Mouse (Mus musculus) kidney, embryonic 15.5 days (tissue): ENCODE measurements around the gene Mpz. TPM values are rescaled to one million over a fixed set of nuclear protein-coding genes. Genes with fewer than 3 reads are reported as not detected.

Source experiments
- ATAC-seq: fragments of 200-750 bp; cut with Nextera tagmentation; replicated peaks from 2 replicates; pipeline ENCODE4 v1.8.0; 2017; ENCODE audit warnings: moderate TSS enrichment; ENCODE audit not compliant: low FRiP score
- H3K27ac ChIP-seq: fragments of 300-500 bp; sonication (generic); 2 replicates; pipeline ENCODE4 v1.5.1; 2015; ENCODE audit warnings: mild to moderate bottlenecking, inconsistent platforms
- H3K27me3 ChIP-seq: fragments of 300-500 bp; sonication (generic); 2 replicates; pipeline ENCODE4 v1.6.1; 2015; ENCODE audit warnings: inconsistent platforms
- H3K36me3 ChIP-seq: fragments of 300-500 bp; sonication (generic); 2 replicates; pipeline ENCODE4 v1.6.1; 2015; ENCODE audit warnings: inconsistent platforms
- H3K4me1 ChIP-seq: fragments of 300-500 bp; sonication (generic); 2 replicates; pipeline ENCODE4 v1.6.1; 2015; ENCODE audit warnings: inconsistent platforms
- H3K4me2 ChIP-seq: fragments of 300-500 bp; sonication (generic); 2 replicates; pipeline ENCODE4 v1.6.1; 2015; ENCODE audit warnings: moderate library complexity, mild to moderate bottlenecking, inconsistent platforms
- H3K4me3 ChIP-seq: fragments of 300-500 bp; sonication (generic); replicated peaks from 2 replicates; pipeline ENCODE4 v1.5.1; 2015; ENCODE audit warnings: mild to moderate bottlenecking, inconsistent platforms
- H3K9ac ChIP-seq: fragments of 300-500 bp; sonication (generic); 2 replicates; pipeline ENCODE4 v1.6.1; 2015; ENCODE audit warnings: mild to moderate bottlenecking, inconsistent platforms
- H3K9me3 ChIP-seq: fragments of 300-500 bp; sonication (generic); replicated peaks from 2 replicates; pipeline ENCODE4 v1.6.1; 2016; ENCODE audit warnings: inconsistent platforms
- WGBS: fragments of 180-500 bp; shearing (Covaris S2); methylation state at CpG from one replicate; pipeline ENCODE4 v1.1.7; 2015; ENCODE audit warnings: mixed read lengths; 5-methylcytosine and 5-hydroxymethylcytosine counted together
- polyA plus RNA-seq: library from polyadenylated mRNA; unstranded; fragments of >200 nt; fragmentation: Nextera tagmentation; extraction: Ambion mirVana; gene quantifications from 2 replicates; pipeline ENCODE4 v1.2.1, GENCODE M21; 2015

The Mpz gene
- polyA plus RNA-seq, 1 experiment from 2014 or later, result 0.99 TPM

GRCm38 (mm10) chr1:171112986-171113385 lies 37.5 kb upstream of the Mpz start:
- ATAC-seq, result no peak
- H3K4me3 ChIP-seq, result no peak overlapping the region
- H3K36me3 ChIP-seq, result no peaks in the 10 kb centered on the region
- peak overlapping the region; percentile 73; the same call in 1 of the 2 replicates for H3K4me2 ChIP-seq
- no peak overlapping the region for H3K9ac ChIP-seq
- H3K27me3 ChIP-seq, result no peaks in the 10 kb centered on the region
- H3K4me1 ChIP-seq, result peaks cover 23% of the 10 kb centered on the region; the same call in 1 of the 2 replicates
- H3K9me3 ChIP-seq, result no peaks in the 10 kb centered on the region
- 77% methylated on average over 4 of the region's 4 CpGs for WGBS
- H3K27ac ChIP-seq, result no peak overlapping the region

DNA sequence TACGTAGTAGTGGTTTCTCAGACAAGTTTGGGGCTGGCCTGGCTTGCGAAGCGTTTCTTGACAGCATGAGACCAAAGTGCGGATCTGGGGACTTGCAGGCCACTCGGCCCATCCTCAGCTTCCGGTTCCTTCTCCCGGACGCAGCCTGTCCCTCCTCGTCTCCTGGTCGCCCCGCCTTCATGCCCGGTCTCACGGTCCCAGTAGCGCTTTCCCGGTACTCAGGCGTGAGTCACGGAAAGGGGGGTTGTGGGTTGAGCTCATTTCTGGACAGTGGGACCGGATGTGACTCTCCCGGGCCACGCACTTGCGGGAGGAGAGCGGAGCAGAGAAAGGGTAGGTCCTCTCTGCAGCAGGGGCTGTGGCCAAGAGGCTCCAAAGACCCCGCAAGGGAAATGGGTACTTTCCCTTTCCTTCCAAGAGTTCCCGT lies 36.6 kb upstream of the Mpz start, which contains the start of gene Cfap126:
Gene Cfap126, plus strand, starts transcription at position 46 of the 427 bp plus-strand sequence.
- peak; percentile 61 for ATAC-seq
- under 1% methylated on average over 24 of the region's 24 CpGs for WGBS
- H3K4me3 ChIP-seq, result peak within 1 kb of the TSS; percentile 53
- peak within 1 kb of the TSS; percentile 73 for H3K4me2 ChIP-seq
- no peaks in the 10 kb centered on the region for H3K9me3 ChIP-seq
- H3K27me3 ChIP-seq, result no peaks in the 10 kb centered on the region
- H3K27ac ChIP-seq, result peak within 1 kb of the TSS; percentile 90
- peak within 1 kb of the TSS; percentile 64 for H3K9ac ChIP-seq
- no peaks in the 10 kb centered on the region for H3K36me3 ChIP-seq
- H3K4me1 ChIP-seq, result peaks cover 23% of the 10 kb centered on the region; the same call in 1 of the 2 replicates

DNA sequence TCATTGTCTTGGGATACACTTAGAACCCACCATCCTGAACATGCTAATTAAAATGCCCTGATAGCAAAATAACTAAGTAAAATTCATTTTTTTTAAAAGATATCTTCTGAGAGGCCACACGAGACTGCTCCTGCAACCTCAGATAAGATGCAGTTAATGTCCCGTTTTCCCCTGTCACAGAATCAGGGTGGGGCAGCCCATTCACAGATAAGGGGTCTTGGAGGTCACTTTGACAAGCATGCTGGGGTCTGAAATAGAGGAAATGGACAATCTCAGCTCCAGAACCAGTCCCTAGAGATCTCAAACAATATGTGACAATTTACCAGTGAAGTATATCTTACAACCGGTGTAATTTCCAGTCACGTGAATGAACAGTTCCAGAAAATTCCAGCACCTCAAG lies 34.2 kb upstream of the Mpz start:
- H3K27ac ChIP-seq, result no peak overlapping the region
- H3K9me3 ChIP-seq, result no peaks in the 10 kb centered on the region
- H3K4me1 ChIP-seq, result peaks cover 14% of the 10 kb centered on the region; the same call in 1 of the 2 replicates
- no peak overlapping the region for H3K9ac ChIP-seq
- no peaks in the 10 kb centered on the region for H3K27me3 ChIP-seq
- 67% methylated on average over 4 of the region's 4 CpGs for WGBS
- no peak overlapping the region for H3K4me3 ChIP-seq
- no peak for ATAC-seq
- H3K36me3 ChIP-seq, result no peaks in the 10 kb centered on the region
- H3K4me2 ChIP-seq, result no peak overlapping the region

GRCm38 (mm10) chr1:171118269-171118684 lies 32.2 kb upstream of the Mpz start:
- Histone ChIP-seq H3K36me3 (no peaks in the 10 kb centered on the region), H3K27ac (no peak overlapping the region), H3K4me1 (peaks cover 14% of the 10 kb centered on the region; the same call in 1 of the 2 replicates), H3K9me3 (no peaks in the 10 kb centered on the region), H3K9ac (no peak overlapping the region), H3K4me3 (no peak overlapping the region), H3K4me2 (no peak overlapping the region), H3K27me3 (no peaks in the 10 kb centered on the region)
- ATAC-seq, result no peak; the same call in 1 of the 2 replicates
- 5% methylated on average over 4 of the region's 4 CpGs for WGBS

DNA sequence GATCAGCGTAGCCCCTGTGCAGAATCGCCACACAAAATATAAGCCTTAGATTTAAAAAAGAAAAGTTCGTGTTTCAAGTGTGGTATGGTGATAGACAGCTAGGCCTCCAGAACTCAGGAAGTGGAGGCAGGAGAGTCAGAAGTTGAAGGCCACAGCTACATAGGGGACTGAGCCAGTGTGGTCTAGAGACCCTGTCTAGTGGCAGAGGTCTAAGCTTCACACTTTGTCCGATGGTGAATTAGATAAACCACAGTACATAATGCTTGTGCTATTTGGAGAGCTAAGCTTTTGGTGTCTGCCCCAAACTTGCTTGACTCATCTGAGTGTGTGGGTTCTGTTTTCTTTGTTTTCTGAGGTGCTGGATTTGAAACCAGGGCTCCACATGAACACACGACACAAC lies 31.5 kb upstream of the Mpz start:
- Histone ChIP-seq H3K27ac (no peak overlapping the region), H3K4me2 (no peak overlapping the region), H3K36me3 (no peaks in the 10 kb centered on the region), H3K9me3 (no peaks in the 10 kb centered on the region), H3K4me3 (no peak overlapping the region), H3K4me1 (peaks cover 9% of the 10 kb centered on the region; the same call in 1 of the 2 replicates), H3K27me3 (no peaks in the 10 kb centered on the region), H3K9ac (no peak overlapping the region)
- no peak for ATAC-seq
- 85% methylated on average over 5 of the region's 5 CpGs for WGBS

- no peak overlapping the region for H3K9ac ChIP-seq
- H3K9me3 ChIP-seq, result no peaks in the 10 kb centered on the region
- no peaks in the 10 kb centered on the region for H3K36me3 ChIP-seq
- ATAC-seq, result no peak
- H3K27me3 ChIP-seq, result no peaks in the 10 kb centered on the region
- 89% methylated on average over 14 of the region's 14 CpGs for WGBS
- no peak overlapping the region for H3K27ac ChIP-seq
- H3K4me3 ChIP-seq, result no peak overlapping the region
- no peak overlapping the region for H3K4me2 ChIP-seq
- peaks cover 9% of the 10 kb centered on the region; the same call in 1 of the 2 replicates for H3K4me1 ChIP-seq
Observed at GRCm38 (mm10) chr1:171119405-171119804, 31.1 kb upstream of the Mpz start.

- Histone ChIP-seq H3K4me2 (no peak overlapping the region), H3K4me3 (no peak overlapping the region), H3K36me3 (no peaks in the 10 kb centered on the region), H3K27me3 (no peaks in the 10 kb centered on the region), H3K9ac (no peak overlapping the region), H3K9me3 (no peaks in the 10 kb centered on the region), H3K27ac (no peak overlapping the region), H3K4me1 (peaks cover 9% of the 10 kb centered on the region; the same call in 1 of the 2 replicates)
- WGBS, result 19% methylated on average over 3 of the region's 3 CpGs
- no peak; the same call in 1 of the 2 replicates for ATAC-seq
Observed at GRCm38 (mm10) chr1:171120893-171121292, 29.6 kb upstream of the Mpz start.

DNA sequence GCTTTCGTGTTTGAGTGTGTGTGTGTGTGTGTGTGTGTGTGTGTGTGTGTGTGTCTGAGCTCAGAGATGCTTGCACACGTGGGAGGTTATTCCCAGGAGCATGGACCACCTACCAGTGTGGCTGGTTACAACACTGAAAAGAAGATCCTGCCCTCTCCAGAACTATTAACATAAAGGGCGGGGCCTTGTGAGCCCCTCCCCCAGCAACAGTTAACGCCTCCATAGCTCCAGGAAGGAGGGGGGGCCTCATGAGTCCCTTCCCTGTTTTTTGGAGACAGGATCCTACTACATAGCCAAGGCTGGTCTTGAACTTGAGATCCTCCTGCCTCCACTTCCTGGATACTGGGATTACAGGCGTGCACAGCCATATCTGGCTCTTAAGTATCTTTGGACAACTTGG lies 28.7 kb upstream of the Mpz start:
- Histone ChIP-seq H3K9ac (no peak overlapping the region), H3K27ac (no peak overlapping the region), H3K4me3 (no peak overlapping the region), H3K36me3 (peaks cover 4% of the 10 kb centered on the region; the same call in 1 of the 2 replicates), H3K9me3 (no peaks in the 10 kb centered on the region), H3K4me1 (peaks cover 9% of the 10 kb centered on the region; the same call in 1 of the 2 replicates), H3K4me2 (no peak overlapping the region), H3K27me3 (no peaks in the 10 kb centered on the region)
- 48% methylated on average over 5 of the region's 5 CpGs for WGBS
- ATAC-seq, result no peak

DNA sequence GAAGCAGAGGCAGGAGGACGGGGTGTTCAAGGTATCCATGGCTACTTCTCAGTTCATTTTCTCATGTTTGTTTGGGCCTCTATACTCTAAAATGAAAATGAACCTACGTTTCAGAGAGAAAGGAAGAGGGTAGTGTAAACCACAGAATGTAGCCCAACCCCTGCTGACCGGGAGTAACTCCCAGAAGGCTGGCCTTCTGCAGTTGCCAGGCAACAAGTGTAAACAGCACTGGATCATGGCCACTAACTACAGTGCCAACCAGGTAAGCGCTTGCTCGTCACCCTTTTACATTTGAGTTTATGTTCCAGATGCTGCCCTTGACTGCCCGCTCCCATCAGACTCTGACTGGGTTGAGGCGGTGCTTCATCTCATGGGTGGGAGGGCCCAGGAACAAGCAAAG lies 27.6 kb upstream of the Mpz start:
- H3K9ac ChIP-seq, result no peak overlapping the region
- no peaks in the 10 kb centered on the region for H3K9me3 ChIP-seq
- H3K4me2 ChIP-seq, result 0 out of 2 replicates have a peak overlapping the region, but pooled peaks have one; percentile 9
- ATAC-seq, result peak; percentile 70
- peaks cover 9% of the 10 kb centered on the region; the same call in 1 of the 2 replicates for H3K4me1 ChIP-seq
- 29% methylated on average over 7 of the region's 7 CpGs for WGBS
- H3K36me3 ChIP-seq, result peaks cover 10% of the 10 kb centered on the region; the same call in 1 of the 2 replicates
- H3K4me3 ChIP-seq, result no peak overlapping the region
- H3K27ac ChIP-seq, result no peak overlapping the region
- H3K27me3 ChIP-seq, result no peaks in the 10 kb centered on the region

- Histone ChIP-seq H3K27me3 (no peaks in the 10 kb centered on the region), H3K4me3 (no peak overlapping the region), H3K9ac (no peak overlapping the region), H3K4me2 (no peak overlapping the region), H3K27ac (no peak overlapping the region), H3K4me1 (peaks cover 9% of the 10 kb centered on the region; the same call in 1 of the 2 replicates), H3K9me3 (no peaks in the 10 kb centered on the region), H3K36me3 (peaks cover 21% of the 10 kb centered on the region)
- no peak for ATAC-seq
- WGBS, result 90% methylated on average over 5 of the region's 5 CpGs
Observed at GRCm38 (mm10) chr1:171124398-171124797, 26.1 kb upstream of the Mpz start.

- Histone ChIP-seq H3K27ac (no peak overlapping the region), H3K36me3 (peaks cover 68% of the 10 kb centered on the region), H3K27me3 (no peaks in the 10 kb centered on the region), H3K4me1 (no peaks in the 10 kb centered on the region), H3K9ac (no peak overlapping the region), H3K4me3 (no peak overlapping the region), H3K4me2 (no peak overlapping the region), H3K9me3 (no peaks in the 10 kb centered on the region)
- peak; percentile 76; the same call in 1 of the 2 replicates for ATAC-seq
- 62% methylated on average over 7 of the region's 7 CpGs for WGBS
Observed at GRCm38 (mm10) chr1:171129251-171129650, 21.3 kb upstream of the Mpz start.

DNA sequence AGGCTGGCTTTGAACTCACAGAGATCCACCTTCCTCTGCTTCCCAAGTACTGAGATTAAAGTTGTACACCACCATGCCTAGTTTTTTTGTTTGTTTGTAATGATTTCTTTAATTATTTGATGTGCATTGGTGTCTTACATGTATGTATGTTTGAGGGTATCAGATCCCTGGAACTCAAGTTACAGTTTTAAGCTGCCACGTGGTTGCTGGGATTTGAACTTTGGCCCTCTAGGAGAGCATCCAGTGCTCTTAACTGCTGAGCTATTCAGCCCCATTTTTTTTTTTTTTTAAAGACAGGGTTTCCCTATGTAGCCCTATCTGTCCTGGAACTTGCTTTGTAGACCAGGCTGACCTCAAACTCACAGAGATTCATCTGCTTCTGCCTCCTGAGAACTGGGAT lies 19.5 kb upstream of the Mpz start:
- Histone ChIP-seq H3K4me3 (no peak overlapping the region), H3K4me2 (no peak overlapping the region), H3K36me3 (peaks cover 85% of the 10 kb centered on the region), H3K9me3 (no peaks in the 10 kb centered on the region), H3K27ac (no peak overlapping the region), H3K4me1 (no peaks in the 10 kb centered on the region), H3K9ac (no peak overlapping the region), H3K27me3 (no peaks in the 10 kb centered on the region)
- WGBS, result 92% methylated on average over 1 of the region's 1 CpGs
- no peak for ATAC-seq

GRCm38 (mm10) chr1:171135600-171135999 lies 14.9 kb upstream of the Mpz start:
- 98% methylated on average over 2 of the region's 2 CpGs for WGBS
- Histone ChIP-seq H3K36me3 (peaks cover 95% of the 10 kb centered on the region), H3K27ac (no peak overlapping the region), H3K4me2 (no peak overlapping the region), H3K27me3 (no peaks in the 10 kb centered on the region), H3K4me1 (no peaks in the 10 kb centered on the region), H3K4me3 (no peak overlapping the region), H3K9ac (no peak overlapping the region), H3K9me3 (no peaks in the 10 kb centered on the region)
- ATAC-seq, result no peak
